Mouse (Mus musculus) spleen, adult 18-20 months (tissue): ENCODE measurements around the gene Gm6337.
"Not testable (repeated sequence)": the region's sequence is repeated elsewhere in the genome, so short reads cannot be mapped to it uniquely, and the experiment has no call there.

ENCODE experiments used
- DNase-seq, 2 experiments: peaks; one replicate each; pipeline ENCODE4 v3.0.0; 2022; ENCODE audit warnings: mixed read lengths in 2 of 2

Gene Gm6337

DNA sequence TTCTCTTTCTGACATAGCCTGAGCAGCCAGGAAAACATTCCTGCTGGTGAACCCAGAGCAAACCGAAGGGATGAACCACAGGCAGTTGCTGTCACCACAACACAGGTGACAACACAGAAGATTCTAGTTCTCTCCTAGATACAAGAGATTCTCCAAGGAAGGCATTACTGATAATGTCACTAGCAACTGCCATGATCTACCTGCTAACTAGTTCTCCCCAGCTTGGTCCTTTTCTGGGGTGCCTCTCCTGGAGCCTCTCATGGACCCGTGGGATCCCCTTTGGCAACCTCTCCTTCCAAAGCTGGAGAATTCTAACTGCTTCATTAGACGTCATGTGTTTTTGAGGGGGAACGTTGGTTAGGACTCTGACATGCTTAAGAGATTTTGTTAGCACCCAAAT, at the start of gene Gm6337:
TSS of gene Gm6337 (minus strand) at position 101 of the 400 bp plus-strand sequence.
- DNase-seq, result not testable (repeated sequence)

GRCm38 (mm10) chr14:6107500-6107899, 49.4 kb upstream of the Gm6337 start:
- DNase-seq, result not testable (repeated sequence)

- not testable (repeated sequence) for DNase-seq
Measured at GRCm38 (mm10) chr14:6093842-6094241, 35.8 kb upstream of the Gm6337 start, which contains the start of gene Gm8206. Gene Gm8206 (minus strand): TSS chr14:6093942.
